Mouse (Mus musculus): ENCODE measurements around the gene March6. TPM values are rescaled to one million over a fixed set of nuclear protein-coding genes. Genes with fewer than 3 reads are reported as not detected.

March6 gene
- polyA plus RNA-seq, 1 experiment from 2014 or later: 40.7 TPM

DNA sequence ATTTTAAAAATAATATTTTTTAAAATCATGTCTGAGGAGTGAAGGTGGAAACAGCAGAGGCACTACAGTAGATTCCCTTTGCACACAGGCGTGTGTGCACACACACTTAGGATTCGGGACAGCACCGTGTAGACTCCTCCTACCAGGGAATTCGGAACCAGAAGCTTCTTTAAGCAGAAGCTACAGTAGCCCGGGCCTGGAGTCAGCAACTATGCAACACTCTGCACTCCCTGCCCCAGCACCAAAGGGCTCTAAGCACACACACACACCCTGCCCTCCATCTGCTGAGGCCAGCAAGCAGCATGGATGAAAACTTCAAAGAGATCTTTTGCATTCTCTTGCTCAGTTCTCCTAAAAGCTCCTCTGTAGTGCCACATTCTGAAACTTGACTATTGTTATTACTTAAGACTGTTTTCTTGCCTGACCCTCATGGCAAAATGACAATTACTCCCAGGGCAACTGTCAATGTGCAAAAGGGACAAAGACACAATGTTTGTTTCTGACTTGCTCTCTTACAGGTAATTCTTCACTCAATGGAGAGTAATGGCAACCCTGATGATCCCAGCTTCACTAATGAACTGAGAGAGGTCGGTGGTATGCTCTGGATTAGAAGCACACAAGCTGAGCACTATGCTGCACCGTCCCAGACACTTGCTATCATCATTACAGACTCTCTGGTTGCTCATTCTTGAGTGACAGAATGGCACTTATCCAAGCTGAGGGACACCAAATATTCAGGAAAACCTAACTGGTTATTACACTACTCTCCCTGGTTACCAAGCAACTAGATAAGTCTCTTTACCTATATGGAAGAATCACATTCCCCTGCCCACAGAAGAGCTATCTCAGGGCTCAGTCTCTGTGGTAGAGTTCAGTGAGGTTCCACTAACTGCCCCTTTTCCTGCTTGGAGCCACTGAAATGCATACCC, 20.1 kb downstream of the March6 start:
- WGBS: 69% methylated on average over 7 of the region's 7 CpGs
- H3K27ac ChIP-seq: no peak overlapping the region
- H3K9ac ChIP-seq (replicated peaks): no peak overlapping the region
- no peak overlapping the region for H3K4me2 ChIP-seq
- H3K36me3 ChIP-seq: peaks cover 3% of the 10 kb centered on the region; the same call in 1 of the 2 replicates
- H3K9me3 ChIP-seq: no peaks in the 10 kb centered on the region
- no peaks in the 10 kb centered on the region for H3K27me3 ChIP-seq
- no peak overlapping the region for H3K4me3 ChIP-seq (replicated peaks)
- no peak for ATAC-seq (ENCODE audit: insufficient number of reproducible peaks, insufficient read depth, low FRiP score, low TSS enrichment, low read depth)
- H3K4me1 ChIP-seq (replicated peaks): no peaks in the 10 kb centered on the region

DNA sequence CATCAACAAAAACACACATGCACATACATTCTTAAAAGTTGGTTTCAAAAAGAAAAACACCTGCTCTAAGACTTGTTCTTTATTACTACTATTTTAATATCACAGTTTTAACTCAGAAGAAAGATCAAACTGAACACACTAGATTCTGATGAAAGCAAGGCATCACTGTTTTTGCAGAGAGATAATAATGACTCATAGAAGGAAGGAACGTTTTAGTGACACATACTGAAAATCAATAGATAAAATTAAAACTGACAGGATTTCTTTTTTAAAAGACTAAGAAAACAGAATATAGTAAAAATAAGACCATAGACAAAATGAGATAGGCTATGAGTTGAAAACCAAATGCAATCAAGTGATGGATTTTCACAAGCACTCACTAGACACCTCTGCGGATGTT, 25.8 kb downstream of the March6 start:
- Histone ChIP-seq H3K4me2 (no peak overlapping the region), H3K9me3 (no peaks in the 10 kb centered on the region), H3K4me1 (replicated peaks) (no peaks in the 10 kb centered on the region), H3K9ac (replicated peaks) (no peak overlapping the region), H3K4me3 (replicated peaks) (no peak overlapping the region), H3K27me3 (no peaks in the 10 kb centered on the region), H3K36me3 (peaks cover 27% of the 10 kb centered on the region), H3K27ac (no peak overlapping the region)
- ATAC-seq (ENCODE audit: insufficient number of reproducible peaks, insufficient read depth, low FRiP score, low TSS enrichment, low read depth): no peak
- 84% methylated on average over 2 of the region's 2 CpGs for WGBS

DNA sequence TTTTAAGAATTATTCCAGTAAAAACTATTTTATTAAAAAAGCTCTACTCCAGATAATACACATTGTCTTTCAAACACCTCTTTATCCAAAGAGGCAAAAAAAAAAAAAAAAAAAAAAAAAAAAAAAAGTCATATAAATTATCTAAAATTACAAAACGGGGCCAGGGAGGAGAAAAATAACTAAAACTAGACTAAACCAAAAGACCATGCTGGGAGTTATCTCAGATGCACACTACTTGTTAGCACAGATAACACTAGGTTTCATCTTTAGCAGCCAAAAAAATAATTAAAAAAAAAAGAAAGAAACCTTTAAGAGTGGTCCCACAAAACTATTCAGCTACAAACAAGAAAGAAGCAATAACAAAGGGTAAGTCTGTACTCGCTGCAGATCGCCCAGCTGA, 27.4 kb downstream of the March6 start:
- Histone ChIP-seq H3K4me2 (no peak overlapping the region), H3K27me3 (no peaks in the 10 kb centered on the region), H3K4me1 (replicated peaks) (no peaks in the 10 kb centered on the region), H3K9ac (replicated peaks) (no peak overlapping the region), H3K36me3 (peaks cover 33% of the 10 kb centered on the region), H3K9me3 (no peaks in the 10 kb centered on the region), H3K4me3 (replicated peaks) (no peak overlapping the region), H3K27ac (no peak overlapping the region)
- ATAC-seq (ENCODE audit: insufficient number of reproducible peaks, insufficient read depth, low FRiP score, low TSS enrichment, low read depth): no peak
- 92% methylated on average over 3 of the region's 3 CpGs for WGBS

DNA sequence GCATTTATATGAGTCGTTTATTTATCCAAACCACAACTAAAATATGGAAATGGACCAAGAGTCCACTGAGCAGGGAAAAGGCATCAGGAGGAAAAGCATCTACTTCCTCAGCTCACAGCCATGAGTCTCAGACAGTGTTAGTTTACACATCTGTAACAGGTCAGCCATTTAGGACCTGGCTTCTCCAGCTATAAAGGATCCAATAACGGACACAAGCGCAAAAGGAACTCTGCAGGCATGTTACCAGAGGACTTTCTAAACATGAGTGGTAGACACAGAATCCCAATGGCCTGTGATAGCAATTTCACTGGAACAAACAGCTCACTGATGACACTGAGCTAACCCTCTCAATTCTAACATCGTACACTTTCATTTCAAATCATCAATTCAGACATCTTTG, 27.9 kb downstream of the March6 start:
- Histone ChIP-seq H3K4me3 (replicated peaks) (no peak overlapping the region), H3K27ac (no peak overlapping the region), H3K4me2 (no peak overlapping the region), H3K9me3 (no peaks in the 10 kb centered on the region), H3K4me1 (replicated peaks) (no peaks in the 10 kb centered on the region), H3K27me3 (no peaks in the 10 kb centered on the region), H3K9ac (replicated peaks) (no peak overlapping the region), H3K36me3 (peaks cover 37% of the 10 kb centered on the region)
- ATAC-seq (ENCODE audit: insufficient number of reproducible peaks, insufficient read depth, low FRiP score, low TSS enrichment, low read depth): no peak
- WGBS: 79% methylated on average over 4 of the region's 4 CpGs

DNA sequence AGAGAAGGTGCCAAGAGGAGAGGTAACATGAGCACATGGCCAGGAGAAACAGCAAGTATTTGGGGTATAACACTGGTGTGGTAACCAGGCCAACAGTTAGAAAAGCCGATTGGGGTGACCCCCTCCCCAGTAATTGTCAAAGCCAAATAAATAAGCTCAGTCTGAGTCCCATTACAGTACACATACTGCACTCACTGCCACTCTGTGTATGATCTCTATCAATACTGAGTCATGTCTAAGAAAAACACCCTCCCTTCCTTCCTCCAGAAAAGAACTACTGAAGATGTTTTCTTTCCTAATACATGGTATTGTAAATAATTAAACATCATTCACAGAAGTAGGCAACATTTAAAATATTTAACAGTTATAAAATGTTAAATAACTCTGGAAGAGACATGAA, 28.5 kb downstream of the March6 start:
- Histone ChIP-seq H3K27me3 (no peaks in the 10 kb centered on the region), H3K9me3 (no peaks in the 10 kb centered on the region), H3K9ac (replicated peaks) (no peak overlapping the region), H3K36me3 (peaks cover 44% of the 10 kb centered on the region), H3K27ac (no peak overlapping the region), H3K4me2 (no peak overlapping the region), H3K4me3 (replicated peaks) (no peak overlapping the region), H3K4me1 (replicated peaks) (no peaks in the 10 kb centered on the region)
- 100% methylated on average over 1 of the region's 1 CpGs for WGBS
- ATAC-seq (ENCODE audit: insufficient number of reproducible peaks, insufficient read depth, low FRiP score, low TSS enrichment, low read depth): no peak

DNA sequence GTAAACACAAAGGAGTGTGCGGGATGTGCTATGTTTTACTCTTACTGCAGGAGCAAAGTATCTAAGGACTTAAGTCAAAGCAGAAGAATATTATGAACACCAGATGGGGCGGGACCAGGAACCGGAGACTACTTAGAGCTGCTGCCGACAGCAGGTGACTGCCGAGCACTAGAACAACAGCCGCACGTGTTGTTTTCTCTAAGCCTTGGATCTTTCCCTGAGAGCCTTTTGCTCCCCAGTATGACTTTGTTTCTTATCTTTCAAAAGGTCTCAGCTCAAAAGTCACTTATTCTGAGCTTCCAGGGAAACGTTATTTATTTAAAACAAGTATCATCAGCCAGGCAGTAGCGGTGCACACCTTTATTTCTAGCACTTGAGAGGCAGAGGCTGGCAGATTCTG, 36.0 kb downstream of the March6 start:
- Histone ChIP-seq H3K9ac (replicated peaks) (no peak overlapping the region), H3K9me3 (no peaks in the 10 kb centered on the region)
- 84% methylated on average over 9 of the region's 9 CpGs for WGBS

DNA sequence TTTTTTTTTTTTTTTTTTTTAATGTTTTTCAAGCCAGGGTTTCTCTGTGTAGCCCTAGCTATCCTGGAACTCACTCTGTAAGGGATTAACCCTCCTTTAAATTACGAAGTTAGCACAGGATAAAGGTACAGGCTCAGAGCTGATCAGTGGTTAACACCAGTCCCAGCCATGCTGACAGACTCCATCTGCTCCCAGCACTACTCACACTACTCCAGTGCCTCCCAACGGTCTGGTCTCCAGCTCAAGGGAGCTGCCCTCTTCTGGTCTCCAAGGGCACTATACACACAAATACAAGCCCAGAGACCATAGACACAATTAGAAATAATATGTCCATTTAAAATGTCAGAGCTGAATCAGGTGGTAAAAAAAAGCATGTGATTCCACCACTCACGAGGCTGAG, 36.5 kb downstream of the March6 start:
- ATAC-seq (ENCODE audit: insufficient number of reproducible peaks, insufficient read depth, low FRiP score, low TSS enrichment, low read depth): no peak
- no peak overlapping the region for H3K27ac ChIP-seq
- 82% methylated on average over 3 of the region's 3 CpGs for WGBS
- H3K27me3 ChIP-seq: no peaks in the 10 kb centered on the region
- no peak overlapping the region for H3K9ac ChIP-seq (replicated peaks)
- peaks cover 74% of the 10 kb centered on the region for H3K36me3 ChIP-seq
- H3K9me3 ChIP-seq: no peaks in the 10 kb centered on the region
- no peak overlapping the region for H3K4me3 ChIP-seq (replicated peaks)
- no peak overlapping the region for H3K4me2 ChIP-seq
- H3K4me1 ChIP-seq (replicated peaks): no peaks in the 10 kb centered on the region

More for the DNA sequence above, 36.0 kb downstream of the March6 start:
- Histone ChIP-seq H3K27ac (no peak overlapping the region), H3K4me3 (replicated peaks) (no peak overlapping the region), H3K27me3 (no peaks in the 10 kb centered on the region), H3K4me1 (replicated peaks) (no peaks in the 10 kb centered on the region), H3K36me3 (peaks cover 71% of the 10 kb centered on the region), H3K4me2 (no peak overlapping the region)
- ATAC-seq (ENCODE audit: insufficient number of reproducible peaks, insufficient read depth, low FRiP score, low TSS enrichment, low read depth): no peak

DNA sequence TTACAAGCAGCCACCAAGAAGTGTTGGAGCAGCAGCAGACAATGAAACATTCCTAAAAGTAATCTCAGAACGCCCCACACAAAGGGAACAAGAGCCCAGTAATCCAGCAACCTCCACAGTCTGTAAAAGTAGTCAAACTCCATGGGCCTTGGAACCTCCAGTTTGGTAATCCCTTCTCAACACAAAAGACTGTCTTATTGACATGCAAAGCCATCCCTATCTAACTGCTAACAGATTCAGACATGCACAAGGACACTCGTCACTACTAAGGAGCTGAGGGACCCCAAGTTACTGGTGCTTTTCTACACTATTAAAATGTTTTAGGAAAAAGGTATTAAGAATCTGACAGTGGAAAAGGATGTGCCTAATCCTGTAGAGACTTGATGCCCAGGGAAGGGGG, 43.4 kb downstream of the March6 start:
- H3K9me3 ChIP-seq: no peaks in the 10 kb centered on the region
- 91% methylated on average over 2 of the region's 2 CpGs for WGBS
- ATAC-seq (ENCODE audit: insufficient number of reproducible peaks, insufficient read depth, low FRiP score, low TSS enrichment, low read depth): no peak
- no peaks in the 10 kb centered on the region for H3K4me1 ChIP-seq (replicated peaks)
- H3K36me3 ChIP-seq: peaks cover 71% of the 10 kb centered on the region
- no peak overlapping the region for H3K4me3 ChIP-seq (replicated peaks)
- no peak overlapping the region for H3K4me2 ChIP-seq
- H3K27ac ChIP-seq: no peak overlapping the region
- no peak overlapping the region for H3K9ac ChIP-seq (replicated peaks)
- H3K27me3 ChIP-seq: no peaks in the 10 kb centered on the region

DNA sequence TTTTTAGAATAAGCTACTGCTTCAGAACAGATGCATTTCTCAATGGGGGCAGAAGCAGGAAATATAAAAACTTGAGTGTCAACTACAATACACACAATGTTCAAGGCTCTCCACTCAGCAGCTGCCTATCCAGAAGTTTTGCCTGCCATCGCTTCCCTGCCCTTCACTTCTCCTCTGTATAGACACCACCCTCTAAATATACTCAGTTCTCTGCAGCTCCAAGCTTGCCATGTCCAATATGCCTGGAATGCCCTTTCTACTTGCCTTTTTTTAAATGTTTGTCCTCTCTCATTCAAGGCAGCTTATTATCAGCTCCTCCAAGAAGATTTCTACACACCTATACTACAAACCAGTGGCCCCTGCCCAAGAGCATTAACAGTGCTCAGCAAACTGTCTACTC, 54.2 kb downstream of the March6 start:
- no peaks in the 10 kb centered on the region for H3K27me3 ChIP-seq
- no peak overlapping the region for H3K4me3 ChIP-seq (replicated peaks)
- peaks cover 82% of the 10 kb centered on the region for H3K36me3 ChIP-seq
- H3K4me2 ChIP-seq: no peak overlapping the region
- 96% methylated on average over 1 of the region's 1 CpGs for WGBS
- H3K27ac ChIP-seq: no peak overlapping the region
- H3K9ac ChIP-seq (replicated peaks): no peak overlapping the region
- ATAC-seq (ENCODE audit: insufficient number of reproducible peaks, insufficient read depth, low FRiP score, low TSS enrichment, low read depth): no peak
- no peaks in the 10 kb centered on the region for H3K9me3 ChIP-seq
- H3K4me1 ChIP-seq (replicated peaks): no peaks in the 10 kb centered on the region

DNA sequence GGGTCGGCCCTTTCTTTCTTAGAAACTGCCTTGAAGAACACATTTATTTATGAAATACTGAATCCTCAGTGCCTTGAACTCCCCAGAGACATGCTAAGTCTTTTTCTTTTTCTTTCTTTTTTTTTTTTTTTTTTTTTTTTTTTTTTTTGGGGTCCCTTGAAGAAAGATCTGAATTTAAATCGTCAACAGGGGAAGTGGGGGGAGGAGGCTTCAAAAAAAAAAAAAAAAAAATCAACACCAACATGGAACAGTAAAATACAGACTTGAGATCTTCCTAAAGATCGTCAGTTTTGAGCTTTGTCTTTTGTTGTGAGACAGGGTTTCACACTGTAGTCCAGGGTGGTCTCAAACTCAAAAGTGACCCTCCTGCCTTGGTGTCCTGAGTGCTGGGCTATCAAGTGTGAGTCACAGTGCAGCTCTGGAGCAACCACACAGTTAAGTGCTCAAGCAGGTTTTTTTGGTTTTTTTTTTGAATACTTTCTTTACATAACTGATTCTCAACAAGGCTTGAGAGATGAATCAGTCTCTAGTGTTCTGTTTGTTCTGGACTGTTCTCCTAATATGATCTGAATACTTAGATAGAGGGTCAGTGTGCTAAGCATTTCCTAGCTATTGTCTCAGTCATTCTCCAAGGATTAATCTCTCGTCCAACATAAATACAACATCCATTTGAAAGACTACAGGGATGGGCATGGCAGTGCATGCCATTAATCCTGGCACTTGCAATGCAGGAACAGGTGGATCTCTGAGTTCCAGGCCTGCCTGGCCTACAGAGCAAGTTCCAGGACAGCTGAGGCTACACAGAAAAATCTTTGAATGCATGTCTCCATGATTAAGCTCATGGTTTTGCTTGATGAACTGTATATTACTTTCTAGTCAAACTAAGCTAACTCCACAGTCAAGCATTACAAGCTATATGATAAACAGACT, 57.9 kb downstream of the March6 start:
- WGBS: 86% methylated on average over 4 of the region's 4 CpGs
- H3K4me2 ChIP-seq: no peak overlapping the region
- peaks cover 68% of the 10 kb centered on the region for H3K36me3 ChIP-seq
- no peak overlapping the region for H3K4me3 ChIP-seq (replicated peaks)
- no peaks in the 10 kb centered on the region for H3K27me3 ChIP-seq
- no peak for ATAC-seq (ENCODE audit: insufficient number of reproducible peaks, insufficient read depth, low FRiP score, low TSS enrichment, low read depth)
- no peaks in the 10 kb centered on the region for H3K9me3 ChIP-seq
- no peak overlapping the region for H3K27ac ChIP-seq
- no peak overlapping the region for H3K9ac ChIP-seq (replicated peaks)
- H3K4me1 ChIP-seq (replicated peaks): no peaks in the 10 kb centered on the region

DNA sequence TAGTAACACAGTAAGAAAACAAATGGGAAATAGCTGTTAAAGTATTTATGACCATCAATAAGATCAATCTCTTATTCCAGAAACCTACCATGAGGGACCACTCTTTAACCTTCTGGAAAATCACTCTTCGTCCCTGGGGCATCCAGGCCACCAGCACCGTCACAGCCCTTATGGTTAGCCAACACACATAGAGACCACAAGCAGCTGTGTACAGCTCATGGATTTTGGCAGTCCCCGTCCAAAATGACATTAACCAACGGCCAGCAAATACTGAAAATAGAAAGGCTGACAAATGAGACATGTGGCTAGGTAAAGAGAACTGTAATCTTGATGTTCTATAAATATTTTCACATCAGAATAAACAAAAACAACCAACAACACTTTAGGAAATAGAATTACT, 59.3 kb downstream of the March6 start:
- Histone ChIP-seq H3K9me3 (no peaks in the 10 kb centered on the region), H3K4me3 (replicated peaks) (no peak overlapping the region), H3K27me3 (no peaks in the 10 kb centered on the region), H3K9ac (replicated peaks) (no peak overlapping the region), H3K27ac (no peak overlapping the region), H3K36me3 (peaks cover 69% of the 10 kb centered on the region), H3K4me1 (replicated peaks) (no peaks in the 10 kb centered on the region), H3K4me2 (no peak overlapping the region)
- no peak for ATAC-seq (ENCODE audit: insufficient number of reproducible peaks, insufficient read depth, low FRiP score, low TSS enrichment, low read depth)
- 90% methylated on average over 4 of the region's 4 CpGs for WGBS

Data from limb, embryonic 12.5 days (tissue).